Mouse (Mus musculus) cerebellum, postnatal 14 days (tissue): ENCODE measurements around the gene Angpt4.

ENCODE experiments used
- DNase-seq, 2 experiments: peaks; one replicate each; pipeline ENCODE4 v3.0.0; 2021; ENCODE audit warnings: mixed read lengths in 2 of 2

Gene Angpt4

GRCm38 (mm10) chr2:151910919-151911500, at the start of gene Angpt4:
Angpt4 (plus strand) TSS chr2:151911210.
- DNase-seq = no peak

DNA sequence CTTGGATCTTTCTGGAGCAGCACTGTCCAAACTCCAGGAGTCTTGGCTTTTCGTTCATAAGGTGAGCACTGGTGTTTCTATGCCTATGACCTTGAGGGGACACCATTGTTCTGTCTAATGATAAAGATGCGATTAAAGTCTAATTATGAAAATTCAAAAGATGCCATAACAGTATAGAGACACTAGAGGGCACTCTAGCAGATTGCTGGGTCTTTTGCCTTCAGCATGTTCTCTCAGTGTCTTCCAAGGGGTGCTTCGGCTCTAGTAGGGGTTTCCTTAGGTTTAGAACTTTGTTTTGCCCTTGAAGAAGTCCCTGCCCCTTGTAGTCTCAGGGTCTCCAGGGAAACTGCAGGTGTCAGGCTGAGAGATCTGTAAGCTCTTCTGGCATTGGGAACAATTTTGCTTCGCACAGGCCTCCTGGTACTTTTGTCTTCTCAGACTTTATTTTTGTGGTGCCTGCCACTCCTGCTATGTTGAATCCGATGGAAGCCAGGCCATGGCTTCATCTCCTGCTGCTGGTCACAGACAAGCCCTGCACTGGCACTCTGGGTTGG, 48.7 kb upstream of the Angpt4 start:
- no peak for DNase-seq

GRCm38 (mm10) chr2:151864941-151865340, 46.1 kb upstream of the Angpt4 start:
- DNase-seq = no peak

DNA sequence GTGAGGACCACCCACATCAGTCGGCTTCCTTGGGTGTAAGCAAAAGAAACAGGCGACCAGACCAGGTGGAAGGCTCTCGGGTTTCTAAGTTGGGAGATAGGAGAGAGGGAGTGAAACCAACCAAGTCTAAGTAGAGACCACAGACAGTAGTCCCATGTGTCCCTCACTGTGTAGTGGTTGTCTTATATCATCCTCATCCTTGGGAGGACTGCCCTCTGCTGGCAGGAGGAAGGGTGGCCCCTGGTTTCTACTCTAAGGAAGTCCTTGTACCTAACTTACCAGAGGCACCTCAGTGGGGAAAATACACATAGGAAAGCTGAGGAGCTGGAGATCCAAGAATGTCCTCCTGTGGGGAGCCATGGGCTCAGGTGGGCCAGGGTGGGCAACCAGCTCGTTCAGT, 44.5 kb upstream of the Angpt4 start:
- DNase-seq = peak; percentile 69 to 81

DNA sequence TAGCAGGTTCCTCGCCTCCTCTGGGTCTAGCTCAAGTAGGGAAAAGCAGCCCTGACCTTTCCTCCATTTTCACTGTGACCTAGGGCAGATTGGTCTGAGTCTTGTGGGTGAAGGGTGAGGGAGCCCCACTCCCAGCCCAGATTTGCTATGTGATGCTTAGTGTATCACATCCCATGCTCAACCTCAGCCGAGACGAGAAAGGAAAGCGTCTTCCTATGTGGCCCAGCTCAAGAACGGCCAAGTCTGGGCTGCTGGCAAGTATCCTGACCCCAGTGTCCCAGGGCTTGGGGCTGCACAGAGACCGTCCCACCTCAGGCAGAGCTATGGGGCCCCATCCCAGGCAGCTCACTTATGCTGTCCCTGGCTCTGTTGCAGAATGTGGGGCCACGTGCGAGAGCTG, 42.8 kb upstream of the Angpt4 start:
- DNase-seq = no peak

DNA sequence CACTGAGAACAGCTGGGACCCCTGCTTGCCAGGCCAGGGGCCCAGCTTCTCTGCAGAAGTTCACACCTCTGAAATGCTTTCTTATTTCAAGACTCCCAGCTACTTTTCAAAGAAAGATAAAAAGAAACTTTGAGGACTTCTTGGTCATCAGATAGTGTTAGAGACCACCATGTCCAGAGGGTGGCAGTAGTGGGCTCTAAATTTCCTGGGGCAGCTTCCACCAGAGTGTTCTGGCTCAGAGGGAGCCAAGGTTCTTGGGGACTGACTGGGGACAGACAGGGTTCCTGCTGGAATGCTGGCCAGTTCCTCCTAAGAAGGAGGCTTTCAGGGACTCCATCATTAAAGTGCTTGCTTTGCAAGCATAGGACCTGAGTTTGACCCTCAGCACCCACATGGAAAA, 36.5 kb upstream of the Angpt4 start:
- peak; percentile 53 to 70 for DNase-seq

DNA sequence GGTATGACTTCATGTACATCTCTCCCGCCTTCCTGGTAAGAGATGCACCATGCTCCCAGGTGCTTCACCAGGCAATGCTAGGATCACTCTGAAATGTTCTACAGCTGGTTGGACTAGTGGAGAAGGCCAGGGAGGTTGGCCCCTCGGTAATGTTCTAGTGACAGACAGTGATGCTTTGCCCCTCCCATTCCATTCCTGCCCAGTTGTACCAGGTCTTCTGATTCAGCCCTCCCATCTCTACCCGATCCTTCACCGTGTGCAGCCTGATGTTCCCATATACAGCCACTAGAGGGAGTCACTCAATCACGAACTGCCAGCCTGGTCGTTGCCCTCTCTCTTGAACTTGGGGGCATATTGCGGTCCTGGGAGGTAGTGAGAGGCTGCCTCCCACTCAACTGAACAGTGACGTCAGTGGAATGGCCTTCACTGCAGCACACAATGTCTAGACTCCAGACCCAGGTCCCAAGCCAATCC, 35.0 kb upstream of the Angpt4 start:
- DNase-seq = peak; percentile 81 to 83

DNA sequence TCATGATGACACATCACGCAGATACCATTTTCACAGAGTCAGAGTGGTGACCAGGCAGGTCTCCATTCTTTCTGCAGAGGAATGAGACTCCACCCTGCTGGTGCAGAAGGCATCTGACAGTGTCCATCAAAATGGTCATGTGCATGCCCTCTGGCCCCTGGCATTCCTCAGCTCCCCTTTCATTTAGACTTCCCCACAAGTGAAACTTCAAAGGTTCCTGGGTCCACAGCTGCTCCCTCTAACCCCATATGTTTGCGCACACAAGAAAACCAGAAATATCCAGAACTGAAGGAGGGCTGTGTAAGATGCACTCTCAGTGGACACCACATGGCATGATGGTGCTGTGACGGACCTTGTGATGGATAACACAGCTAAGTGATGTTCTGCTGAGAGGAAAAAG, 32.4 kb upstream of the Angpt4 start:
- no peak for DNase-seq

DNA sequence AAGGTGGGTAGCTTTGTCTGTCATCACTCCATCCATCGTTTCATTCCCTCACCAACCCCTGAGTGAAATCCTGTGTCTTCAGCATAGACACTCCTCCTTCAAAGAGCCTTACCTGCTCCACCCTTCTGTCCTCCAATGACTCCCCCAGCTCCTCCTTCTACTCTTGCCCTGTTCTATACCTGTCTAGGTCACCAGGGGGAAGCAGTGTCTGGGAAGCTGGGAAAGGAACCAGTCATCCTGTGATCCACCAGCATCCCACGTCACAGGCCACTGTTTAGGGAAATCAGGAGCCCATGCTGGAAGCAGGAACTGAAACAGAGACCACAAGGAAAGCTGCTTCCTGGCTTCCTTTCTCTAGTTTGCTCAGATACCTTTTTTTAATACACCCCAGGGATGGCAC, 31.2 kb upstream of the Angpt4 start:
- DNase-seq = peak in 1 of 2 experiments; percentile 48

- peak; percentile 40 to 44 for DNase-seq
These were observed 20.0 kb upstream of the Angpt4 start for GRCm38 (mm10) chr2:151891031-151891430.

DNA sequence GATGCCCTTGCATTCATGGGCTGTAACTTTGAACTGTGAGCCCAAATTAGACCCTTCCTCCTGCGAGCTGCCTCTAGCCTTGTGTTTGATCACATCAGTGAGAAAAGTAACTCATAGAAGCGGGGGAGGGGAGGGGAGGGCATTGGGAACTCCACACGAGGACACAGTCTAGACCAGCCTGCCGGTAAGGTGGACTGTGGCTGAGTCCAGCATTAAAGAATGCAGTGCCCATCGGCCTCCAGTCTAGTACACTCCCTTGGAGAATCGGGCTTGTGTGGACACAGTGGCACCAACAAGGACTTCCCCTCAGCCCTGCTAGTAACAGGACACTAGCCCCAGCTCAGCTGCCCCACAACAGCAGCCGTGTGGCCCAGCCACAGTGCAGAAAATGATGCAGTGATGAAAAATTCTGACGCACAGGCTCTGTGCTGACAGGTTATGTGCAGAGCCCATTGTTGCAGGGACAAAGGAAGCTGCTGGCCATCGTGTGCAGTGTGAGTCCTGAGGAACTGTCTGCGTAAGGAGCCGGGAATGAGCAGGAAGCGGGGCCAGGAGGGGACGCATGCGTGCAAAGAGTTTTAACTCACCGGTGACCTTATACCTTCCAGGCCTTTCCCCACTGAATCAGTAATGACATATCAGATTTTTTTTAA, 17.8 kb upstream of the Angpt4 start:
- no peak for DNase-seq

- DNase-seq = no peak
These were observed 16.6 kb upstream of the Angpt4 start for GRCm38 (mm10) chr2:151894209-151894980.

DNA sequence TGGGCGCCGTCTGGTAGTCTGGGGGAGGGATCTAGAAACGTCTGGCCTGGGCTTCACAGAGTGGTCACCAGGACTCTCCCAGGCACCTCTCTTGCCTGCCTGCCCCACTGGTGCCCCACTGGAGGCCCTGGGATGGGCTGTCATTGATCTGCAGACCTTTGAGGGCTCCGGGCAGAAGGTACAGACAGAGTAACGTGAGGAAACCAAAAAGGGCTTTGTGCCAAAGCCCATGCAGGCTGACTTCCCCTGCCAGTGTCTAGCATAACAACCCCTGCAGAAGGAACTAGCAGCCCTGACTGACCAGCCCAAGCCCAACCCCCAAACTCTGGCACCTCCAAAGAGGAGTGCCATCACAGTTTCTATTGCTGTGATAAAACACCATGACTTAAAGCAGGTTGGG, 15.1 kb upstream of the Angpt4 start:
- no peak for DNase-seq

DNA sequence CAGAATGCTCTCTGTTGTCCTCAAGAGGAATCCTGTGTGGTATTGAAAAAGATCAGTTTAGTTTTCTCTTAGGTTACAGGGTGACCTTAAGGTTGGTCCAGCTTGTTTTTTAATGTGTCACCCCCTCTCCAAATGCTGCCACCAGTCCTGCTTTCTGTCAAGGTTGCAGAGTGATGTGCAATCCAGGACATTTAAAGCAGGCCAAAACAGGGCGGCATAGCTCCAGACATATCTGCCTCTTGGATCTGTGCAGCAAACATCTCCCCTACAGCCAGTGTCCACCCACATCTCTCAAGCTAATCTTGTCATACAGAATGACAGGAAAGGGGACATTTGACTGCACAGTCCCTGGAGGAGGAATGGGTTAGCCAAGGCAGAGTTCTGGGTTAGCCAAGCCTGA, 12.9 kb upstream of the Angpt4 start:
- no peak for DNase-seq

- no peak for DNase-seq
These were observed 10.2 kb upstream of the Angpt4 start for GRCm38 (mm10) chr2:151900845-151901244.

DNA sequence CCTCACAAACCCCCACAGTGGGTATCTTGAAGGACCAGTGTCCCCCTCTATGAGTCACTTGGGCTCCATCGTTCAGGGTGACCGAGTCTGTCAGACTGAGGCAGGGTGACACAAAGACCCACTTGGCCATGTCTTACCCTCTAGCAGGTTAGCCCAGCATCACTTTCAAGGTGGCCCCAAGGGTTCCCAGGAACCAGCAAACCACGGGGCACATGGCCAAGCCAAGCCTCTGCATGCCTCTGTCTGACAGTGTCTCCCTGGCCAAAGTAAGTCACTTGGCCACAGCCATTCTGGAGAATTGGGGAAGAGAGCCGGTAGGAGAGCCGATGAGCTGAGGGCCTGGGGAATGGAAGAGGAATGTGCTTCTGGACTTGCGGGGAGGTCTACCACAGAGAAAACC, 7.7 kb upstream of the Angpt4 start:
- DNase-seq = no peak

GRCm38 (mm10) chr2:151903933-151904332, 7.1 kb upstream of the Angpt4 start:
- DNase-seq = peak; percentile 49 to 54

- DNase-seq = peak; percentile 36 to 49
These were observed 6.4 kb upstream of the Angpt4 start for GRCm38 (mm10) chr2:151904636-151905035.

DNA sequence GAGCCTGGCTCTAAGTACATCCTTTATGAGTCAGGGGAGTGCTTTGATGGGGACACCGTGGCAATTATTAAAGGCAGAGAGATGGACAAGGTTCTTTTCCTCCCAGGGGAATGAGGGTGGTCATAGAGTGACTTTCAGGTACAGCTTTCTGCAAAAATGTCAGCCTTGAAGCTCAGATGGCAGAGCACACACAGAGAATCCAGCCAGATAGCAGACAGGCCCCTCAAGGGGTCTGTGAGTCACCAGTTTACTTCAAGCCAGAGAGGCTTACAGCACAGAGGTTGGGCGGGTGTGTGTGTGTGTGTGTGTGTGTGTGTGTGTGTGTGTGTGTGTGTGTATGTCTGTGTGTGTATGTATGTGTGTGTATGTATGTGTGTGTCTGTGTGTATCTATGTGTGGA, 4.0 kb upstream of the Angpt4 start:
- no peak for DNase-seq

GRCm38 (mm10) chr2:151909386-151909785, 1.6 kb upstream of the Angpt4 start:
- DNase-seq = no peak

DNA sequence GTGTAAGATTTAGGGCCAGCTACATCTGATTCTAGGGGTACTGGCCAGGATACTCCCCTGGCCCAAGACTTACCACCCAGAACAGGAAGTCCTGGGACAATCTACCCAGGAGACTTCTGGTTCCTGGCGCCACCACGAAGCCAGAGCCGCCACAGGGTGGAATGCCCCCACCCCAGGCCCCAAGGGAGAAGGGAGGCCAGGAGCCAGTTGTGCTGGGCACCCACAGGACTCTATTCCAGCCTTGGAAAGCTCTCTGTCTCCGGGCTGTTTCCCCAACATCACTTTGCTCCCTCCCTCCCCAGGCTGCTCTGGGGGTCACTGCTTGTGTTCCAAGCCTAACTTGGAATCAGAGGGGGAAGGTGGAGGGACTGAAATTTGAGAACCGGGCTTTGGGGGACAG, 512 bp upstream of the Angpt4 start:
- no peak for DNase-seq

- DNase-seq = no peak
These were observed 741 bp downstream of the Angpt4 start for GRCm38 (mm10) chr2:151911751-151912150.

GRCm38 (mm10) chr2:151914120-151914519, 3.1 kb downstream of the Angpt4 start:
- no peak for DNase-seq

DNA sequence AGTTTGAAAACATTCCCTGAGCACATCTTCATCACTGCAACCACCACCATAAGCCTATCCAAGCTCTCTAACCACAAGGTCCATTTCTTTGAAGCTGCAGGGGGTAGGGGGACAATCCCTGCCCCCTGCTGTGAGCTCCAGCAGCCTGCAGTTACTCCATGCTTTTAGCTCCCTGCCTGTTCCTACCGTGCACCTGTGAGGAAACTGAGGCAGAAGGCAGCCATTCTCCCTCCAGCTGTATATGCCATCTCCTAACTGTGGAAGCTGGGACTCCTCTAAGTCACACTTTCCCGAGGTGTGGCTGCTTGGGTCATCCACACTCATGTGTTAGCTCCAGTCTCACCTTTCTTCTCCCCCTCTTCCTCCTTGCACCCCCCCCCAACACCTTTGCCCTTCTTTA, 4.1 kb downstream of the Angpt4 start:
- DNase-seq = no peak
